Mouse (Mus musculus) right cerebral cortex, postnatal 36 days (tissue): ENCODE results near the gene Pcbp3.

Source experiments
- DNase-seq, 2 experiments: peaks; one replicate each; pipeline ENCODE4 v3.0.0; 2022; ENCODE audit warnings: low spot score in 2 of 2, mixed read lengths in 1 of 2

Pcbp3 gene

GRCm38 (mm10) chr10:76931122-76931521, 30.6 kb downstream of the Pcbp3 start:
- no peak for DNase-seq

- DNase-seq: no peak
Observed at GRCm38 (mm10) chr10:76924441-76924840, 37.2 kb downstream of the Pcbp3 start.

GRCm38 (mm10) chr10:76918086-76918485, 43.6 kb downstream of the Pcbp3 start:
- DNase-seq: no peak

GRCm38 (mm10) chr10:76906434-76906833, 55.3 kb downstream of the Pcbp3 start:
- no peak for DNase-seq

- no peak for DNase-seq
Observed at GRCm38 (mm10) chr10:76905935-76906341, 55.7 kb downstream of the Pcbp3 start.

GRCm38 (mm10) chr10:76903694-76904093, 58.0 kb downstream of the Pcbp3 start:
- no peak for DNase-seq

GRCm38 (mm10) chr10:76903099-76903498, 58.6 kb downstream of the Pcbp3 start:
- no peak for DNase-seq

GRCm38 (mm10) chr10:76902588-76902987, 59.1 kb downstream of the Pcbp3 start:
- no peak for DNase-seq

- DNase-seq: no peak
Observed at GRCm38 (mm10) chr10:76898428-76898827, 63.3 kb downstream of the Pcbp3 start.

GRCm38 (mm10) chr10:76891456-76891855, 70.2 kb downstream of the Pcbp3 start:
- no peak for DNase-seq

- DNase-seq: no peak
Observed at GRCm38 (mm10) chr10:76883442-76884244, 78.0 kb downstream of the Pcbp3 start.

- no peak for DNase-seq
Observed at GRCm38 (mm10) chr10:76882644-76883441, 78.8 kb downstream of the Pcbp3 start.

- no peak for DNase-seq
Observed at GRCm38 (mm10) chr10:76881900-76882299, 79.8 kb downstream of the Pcbp3 start.

- no peak for DNase-seq
Observed at GRCm38 (mm10) chr10:76875310-76875709, 86.4 kb downstream of the Pcbp3 start.

- DNase-seq: no peak
Observed at GRCm38 (mm10) chr10:76874879-76875278, 86.8 kb downstream of the Pcbp3 start.

GRCm38 (mm10) chr10:76874398-76874797, 87.3 kb downstream of the Pcbp3 start:
- DNase-seq: no peak

GRCm38 (mm10) chr10:76873948-76874347, 87.7 kb downstream of the Pcbp3 start:
- peak; percentile 29 to 47 for DNase-seq

GRCm38 (mm10) chr10:76872736-76873135, 89.0 kb downstream of the Pcbp3 start:
- DNase-seq: no peak

- no peak for DNase-seq
Observed at GRCm38 (mm10) chr10:76865936-76866335, 95.8 kb downstream of the Pcbp3 start.

- no peak for DNase-seq
Observed at GRCm38 (mm10) chr10:76860998-76861397, 100.7 kb downstream of the Pcbp3 start.

GRCm38 (mm10) chr10:76859355-76860127, 102.1 kb downstream of the Pcbp3 start:
- no peak for DNase-seq

GRCm38 (mm10) chr10:76857879-76858278, 103.8 kb downstream of the Pcbp3 start:
- DNase-seq: no peak
